In the genomic region with DNA sequence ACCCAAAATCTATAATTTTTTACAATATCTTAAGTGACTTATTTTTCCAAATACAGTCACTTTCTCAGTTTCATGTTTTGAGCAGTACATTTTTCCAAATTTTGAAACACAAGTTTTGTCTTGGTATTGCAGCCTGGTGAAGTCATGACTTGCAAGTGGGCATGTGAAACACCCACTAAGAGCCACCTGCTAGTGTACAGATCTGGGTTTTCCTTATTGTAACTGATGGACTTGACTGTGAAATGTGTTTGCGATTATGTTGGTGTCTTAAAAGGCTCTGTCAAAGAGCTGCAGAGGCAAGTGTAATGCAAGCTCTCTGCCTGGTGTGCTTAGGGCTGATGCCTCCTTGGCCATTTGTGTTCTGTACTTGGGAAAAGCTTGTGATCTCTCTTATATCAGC, we compare ENCODE assay signal across 13 mouse cellular contexts.
"Had no signal": no experiment of that assay in that cellular context is flagged by ENCODE, and none has a peak within 500 bp of the region (broad histone marks: within the 10 kb centered on the region; RNA-seq: fewer than 3 reads in every experiment).

No protein-coding gene starts in this region.

- H3K9me3 ChIP-seq: limb, embryonic 10.5 days; liver, embryonic 15.5 days; midbrain, embryonic 13.5 days had no signal

- DNase-seq: kidney, adult 18-20 months; kidney, postnatal 10 days; kidney, postnatal 4 days; lung, adult 2 months; lung, postnatal 36 days; thymus, adult 18-20 months; thymus, postnatal 14 days had no signal

- H3K27me3 ChIP-seq: liver, embryonic 15.5 days; midbrain, embryonic 13.5 days had no signal

- H3K4me2 ChIP-seq: liver, embryonic 11.5 days; liver, embryonic 15.5 days; midbrain, embryonic 13.5 days had no signal

- ATAC-seq: inflammation-experienced regulatory T-cells, adult 6 months; lung, postnatal 0 days; midbrain, embryonic 13.5 days had no signal

- H3K4me3 ChIP-seq: limb, embryonic 10.5 days; liver, embryonic 15.5 days; midbrain, embryonic 13.5 days had no signal

- H3K36me3 ChIP-seq: limb, embryonic 10.5 days; liver, embryonic 15.5 days; midbrain, embryonic 13.5 days had no signal

- H3K27ac ChIP-seq: limb, embryonic 10.5 days; liver, embryonic 15.5 days; midbrain, embryonic 13.5 days had no signal

- H3K4me1 ChIP-seq: limb, embryonic 10.5 days; liver, embryonic 15.5 days; midbrain, embryonic 13.5 days had no signal

- H3K9ac ChIP-seq: liver, embryonic 15.5 days; midbrain, embryonic 13.5 days had no signal
